Comparison of ENCODE assay signal across 8 mouse cellular contexts in the genomic region with DNA sequence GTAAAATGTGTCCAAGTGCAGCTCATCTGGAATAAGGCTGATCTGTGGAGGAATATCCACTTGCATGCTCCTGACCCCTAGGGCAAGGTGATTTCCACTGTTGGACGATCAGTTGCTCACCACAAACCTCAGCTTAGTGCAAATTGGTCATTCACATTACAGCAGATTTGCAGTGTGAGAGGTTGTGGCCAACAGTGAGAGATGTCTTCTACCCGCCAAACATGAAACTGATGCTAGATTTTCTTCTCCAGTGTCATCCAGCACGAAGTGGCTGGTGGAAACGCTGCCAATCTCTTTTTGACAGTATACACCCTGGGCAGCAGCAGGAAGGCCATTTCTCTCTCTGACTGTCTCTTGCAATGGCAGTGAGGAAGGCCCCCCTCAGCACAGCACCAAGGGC. TPM values are rescaled to one million over a fixed set of nuclear protein-coding genes. Genes with fewer than 3 reads are reported as not detected.
DNase-seq lines count a peak whose midpoint lies in the region; ATAC-seq and TF ChIP-seq lines count a peak whose summit lies in the region.

No protein-coding gene starts in this region.

- TF ChIP-seq POLR2A in thymus, adult 2 months (IDR thresholded peaks at IDR 0.05; ENCODE audit: control insufficient read depth, extremely low read depth, insufficient read depth, low read length, poor library complexity): no peak

- WGBS in kidney, embryonic 14.5 days: 62% methylated on average over 4 of the region's 4 CpGs
- WGBS in forebrain, embryonic 13.5 days: 82% methylated on average over 4 of the region's 4 CpGs
- 64% methylated on average over 4 of the region's 4 CpGs for WGBS in liver, embryonic 14.5 days (ENCODE audit: insufficient replicate concordance)
- WGBS in thymus, adult 2 months: 84% methylated on average over 4 of the region's 4 CpGs

- peak overlapping the region; percentile 98; the same call in 1 of the 2 replicates for H3K9ac ChIP-seq in kidney, embryonic 14.5 days (ENCODE audit: low read depth, low read length)
- peak overlapping the region; percentile 98; the same call in 1 of the 2 replicates for H3K9ac ChIP-seq in forebrain, embryonic 13.5 days
- H3K9ac ChIP-seq in liver, embryonic 14.5 days (replicated peaks): peak overlapping the region; percentile 95

- peak overlapping the region; percentile 97; the same call in 1 of the 2 replicates for H3K4me3 ChIP-seq in kidney, embryonic 14.5 days (ENCODE audit: low read length)
- peak overlapping the region; percentile 96 for H3K4me3 ChIP-seq in forebrain, embryonic 13.5 days
- H3K4me3 ChIP-seq in liver, embryonic 14.5 days (ENCODE audit: insufficient read depth in 1 of 2, low read depth in 2 of 2, low read length in 2 of 2): peak overlapping the region in 1 of 2 experiments; percentile 78; a peak in 1 of 4 replicates
- no peak overlapping the region for H3K4me3 ChIP-seq in thymus, adult 2 months (ENCODE audit: control insufficient read depth, insufficient read depth, low read length)

- DNase-seq in kidney, adult 8-10 months: no peak
- peak; percentile 14 for DNase-seq in Muller cell, postnatal 12 days (ENCODE audit: inconsistent ontology term)
- DNase-seq in liver, embryonic 14.5 days (ENCODE audit: low read depth in 3 of 3, low spot score in 3 of 3): no peak
- DNase-seq in right cerebral cortex, postnatal 14 days: no peak
- no peak for DNase-seq in frontal cortex, adult 2 months (ENCODE audit: extremely low spot score in 1 of 2, low spot score in 1 of 2)
- DNase-seq in thymus, adult 2 months: no peak

- TF ChIP-seq CTCF in liver, embryonic 14.5 days (IDR thresholded peaks at IDR 0.05; ENCODE audit: low read depth): no peak
- TF ChIP-seq CTCF in thymus, adult 2 months (IDR thresholded peaks at IDR 0.05; ENCODE audit: borderline replicate concordance, control insufficient read depth, extremely low read depth, insufficient read depth, low read length, poor library complexity): no peak

- H3K4me1 ChIP-seq in kidney, embryonic 14.5 days (ENCODE audit: control insufficient read depth, insufficient read depth, low read length): peaks cover 18% of the 10 kb centered on the region; the same call in 1 of the 2 replicates
- H3K4me1 ChIP-seq in forebrain, embryonic 13.5 days: peaks cover 29% of the 10 kb centered on the region
- peaks cover 46 to 53% of the 10 kb centered on the region in 2 experiments for H3K4me1 ChIP-seq in liver, embryonic 14.5 days (replicated peaks; ENCODE audit: control insufficient read depth in 2 of 2, insufficient read depth in 2 of 2, low read length in 1 of 2)
- H3K4me1 ChIP-seq in thymus, adult 2 months (replicated peaks; ENCODE audit: control insufficient read depth, insufficient read depth, low read length): peaks cover 7% of the 10 kb centered on the region

- peaks cover 8% of the 10 kb centered on the region for H3K36me3 ChIP-seq in kidney, embryonic 14.5 days (ENCODE audit: control insufficient read depth, insufficient read depth, low read length)
- H3K36me3 ChIP-seq in forebrain, embryonic 13.5 days (ENCODE audit: poor library complexity, severe bottlenecking): peaks cover 21% of the 10 kb centered on the region
- peaks cover under 1% of the 10 kb centered on the region for H3K36me3 ChIP-seq in liver, embryonic 14.5 days (replicated peaks; ENCODE audit: control insufficient read depth, insufficient read depth, low read depth)
- H3K36me3 ChIP-seq in thymus, adult 2 months (ENCODE audit: control insufficient read depth, insufficient read depth, low read length): no peaks in the 10 kb centered on the region

- no peaks in the 10 kb centered on the region for H3K27me3 ChIP-seq in kidney, embryonic 14.5 days (ENCODE audit: control insufficient read depth, insufficient read depth, low read length)
- no peaks in the 10 kb centered on the region for H3K27me3 ChIP-seq in forebrain, embryonic 13.5 days
- H3K27me3 ChIP-seq in liver, embryonic 14.5 days (ENCODE audit: control insufficient read depth, insufficient read depth, low read length): no peaks in the 10 kb centered on the region
- H3K27me3 ChIP-seq in thymus, adult 2 months (ENCODE audit: control insufficient read depth, insufficient read depth, low read length): no peaks in the 10 kb centered on the region

- 0 out of 2 replicates have a peak overlapping the region, but pooled peaks have one; percentile 4 for H3K27ac ChIP-seq in kidney, embryonic 14.5 days (ENCODE audit: low read depth, low read length)
- H3K27ac ChIP-seq in forebrain, embryonic 13.5 days: no peak overlapping the region
- peak overlapping the region; percentile 95 for H3K27ac ChIP-seq in liver, embryonic 14.5 days
- H3K27ac ChIP-seq in thymus, adult 2 months (ENCODE audit: control insufficient read depth, insufficient read depth, low read length): no peak overlapping the region

- H3K4me2 ChIP-seq in kidney, embryonic 14.5 days (replicated peaks; ENCODE audit: low read depth, low read length): peak overlapping the region; percentile 62
- peak overlapping the region; percentile 76 for H3K4me2 ChIP-seq in forebrain, embryonic 13.5 days
- H3K4me2 ChIP-seq in liver, embryonic 14.5 days (ENCODE audit: low read depth): peak overlapping the region; percentile 84

- no peaks in the 10 kb centered on the region for H3K9me3 ChIP-seq in kidney, embryonic 14.5 days (ENCODE audit: control insufficient read depth, low read length)
- H3K9me3 ChIP-seq in forebrain, embryonic 13.5 days (replicated peaks): no peaks in the 10 kb centered on the region
- no peaks in the 10 kb centered on the region for H3K9me3 ChIP-seq in liver, embryonic 14.5 days (ENCODE audit: control insufficient read depth, low read length)

- no peak for TF ChIP-seq EP300 in liver, embryonic 14.5 days (IDR thresholded peaks at IDR 0.05; ENCODE audit: low read depth)

- no peak for ATAC-seq in kidney, embryonic 14.5 days (ENCODE audit: low FRiP score, low TSS enrichment)
- ATAC-seq in forebrain, embryonic 13.5 days: no peak
- ATAC-seq in liver, embryonic 14.5 days (ENCODE audit: insufficient read depth): no peak

RNA-seq across cellular contexts. Expression of gene Klhdc2, which starts 0.8 kb away (rescaled TPM):
- 161 and 174 TPM in 2 replicates for polyA plus RNA-seq in kidney, embryonic 14.5 days (2014; fragmentation: Nextera tagmentation; extraction: Ambion mirVana)
- polyA plus RNA-seq in forebrain, embryonic 13.5 days (2015; fragmentation: Nextera tagmentation; extraction: Ambion mirVana): 264 and 267 TPM in 2 replicates
- polyA plus RNA-seq in liver, embryonic 14.5 days (2012; rRNA removed): 28.8 and 43.4 TPM in 2 replicates
- polyA plus RNA-seq in liver, embryonic 14.5 days (2014; fragmentation: Nextera tagmentation; extraction: Ambion mirVana): 84.9 and 92.3 TPM in 2 replicates
- 121 and 127 TPM in 2 replicates for polyA plus RNA-seq in frontal cortex, adult 2 months (2012; rRNA removed)
- polyA plus RNA-seq in thymus, adult 2 months (2012; rRNA removed): 20.0 and 21.7 TPM in 2 replicates

RNA-seq across cellular contexts. Expression of gene Klhdc1, which starts 54.7 kb away (rescaled TPM):
- polyA plus RNA-seq in kidney, embryonic 14.5 days (2014; fragmentation: Nextera tagmentation; extraction: Ambion mirVana): 4.6 and 5.7 TPM in 2 replicates
- polyA plus RNA-seq in forebrain, embryonic 13.5 days (2015; fragmentation: Nextera tagmentation; extraction: Ambion mirVana): 6.4 and 9.3 TPM in 2 replicates
- 0.26 and 3.3 TPM in 2 replicates for polyA plus RNA-seq in liver, embryonic 14.5 days (2012; rRNA removed)
- 1.9 and 3.6 TPM in 2 replicates for polyA plus RNA-seq in liver, embryonic 14.5 days (2014; fragmentation: Nextera tagmentation; extraction: Ambion mirVana)
- polyA plus RNA-seq in frontal cortex, adult 2 months (2012; rRNA removed): 20.9 and 23.6 TPM in 2 replicates
- 1.2 and 1.4 TPM in 2 replicates for polyA plus RNA-seq in thymus, adult 2 months (2012; rRNA removed)

Comparison
In these comparisons a context has a peak if more than half of its experiments do, and no peak if none do; other contexts are left out.
1. H3K27ac ChIP-seq: peak in kidney, embryonic 14.5 days (single experiment) and liver, embryonic 14.5 days (single experiment); none in forebrain, embryonic 13.5 days (single experiment) and thymus, adult 2 months (single experiment).
2. Peak in every context shown above with its lines, with median percentiles within 50 percentile points of each other: H3K4me2 ChIP-seq and H3K9ac ChIP-seq.